21 mouse cellular contexts compared by ENCODE assay signal in the genomic region with DNA sequence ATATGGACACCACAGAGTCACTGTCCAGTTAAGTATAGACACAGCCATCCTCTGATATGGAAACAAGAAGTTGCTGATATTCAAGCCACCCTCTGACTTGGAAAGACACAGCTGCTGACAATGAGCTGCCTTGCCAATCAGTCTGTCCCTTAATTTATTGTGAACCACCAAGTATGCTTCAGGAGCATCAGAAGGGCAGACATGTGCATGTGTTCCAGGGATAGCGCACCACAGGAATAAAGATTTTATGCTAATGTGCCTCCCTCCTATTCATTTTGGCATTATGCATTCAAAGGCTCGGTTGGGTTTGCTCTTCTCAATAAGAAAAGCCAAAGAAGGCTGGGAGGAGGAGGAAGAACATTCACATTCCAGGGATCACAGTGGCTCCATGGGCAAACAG.
DNase-seq lines count a peak whose midpoint lies in the region; ATAC-seq lines count a peak whose summit lies in the region.
"Had no signal": no experiment of that assay in that cellular context is flagged by ENCODE, and none has a peak within 500 bp of the region (broad histone marks: within the 10 kb centered on the region; RNA-seq: fewer than 3 reads in every experiment).

No protein-coding gene starts in this region.

- no peak overlapping the region for H3K27ac ChIP-seq in forebrain, embryonic 14.5 days (ENCODE audit: low read depth, low read length)
- H3K27ac ChIP-seq in forebrain, embryonic 11.5 days (ENCODE audit: low read depth, low read length) = no peak overlapping the region
- H3K27ac ChIP-seq in hindbrain, embryonic 10.5 days = peak overlapping the region; percentile 3; the same call in 1 of the 2 replicates
- H3K27ac ChIP-seq in hindbrain, embryonic 13.5 days = no peak overlapping the region
- peak overlapping the region; percentile 20; the same call in 1 of the 2 replicates for H3K27ac ChIP-seq in midbrain, embryonic 11.5 days (ENCODE audit: low read depth, low read length)
- H3K27ac ChIP-seq: heart, embryonic 10.5 days; limb, embryonic 12.5 days; stomach, postnatal 0 days had no signal

- peak; percentile 42; the same call in 1 of the 2 replicates for ATAC-seq in forebrain, embryonic 14.5 days
- ATAC-seq in forebrain, embryonic 11.5 days (replicated peaks; ENCODE audit: low FRiP score) = no peak
- no peak for ATAC-seq in hindbrain, embryonic 13.5 days (ENCODE audit: low FRiP score)
- ATAC-seq in midbrain, embryonic 11.5 days (ENCODE audit: low FRiP score) = peak; percentile 85
- ATAC-seq: intestine, postnatal 0 days; liver, postnatal 0 days had no signal

- no peaks in the 10 kb centered on the region for H3K36me3 ChIP-seq in forebrain, embryonic 14.5 days (ENCODE audit: control insufficient read depth, insufficient read depth, low read length)
- no peaks in the 10 kb centered on the region for H3K36me3 ChIP-seq in forebrain, embryonic 11.5 days (ENCODE audit: control insufficient read depth, insufficient read depth, low read length)
- no peaks in the 10 kb centered on the region for H3K36me3 ChIP-seq in hindbrain, embryonic 10.5 days
- no peaks in the 10 kb centered on the region for H3K36me3 ChIP-seq in hindbrain, embryonic 13.5 days
- no peaks in the 10 kb centered on the region for H3K36me3 ChIP-seq in midbrain, embryonic 11.5 days (ENCODE audit: control insufficient read depth, insufficient read depth, low read length)
- H3K36me3 ChIP-seq: heart, embryonic 10.5 days; limb, embryonic 12.5 days had no signal

- H3K4me1 ChIP-seq in forebrain, embryonic 14.5 days (ENCODE audit: control insufficient read depth, insufficient read depth, low read length) = peaks cover 6% of the 10 kb centered on the region
- H3K4me1 ChIP-seq in forebrain, embryonic 11.5 days (replicated peaks; ENCODE audit: control insufficient read depth, insufficient read depth, low read length) = no peaks in the 10 kb centered on the region; the same call in 1 of the 2 replicates
- H3K4me1 ChIP-seq in hindbrain, embryonic 10.5 days (replicated peaks) = peaks cover 18% of the 10 kb centered on the region
- H3K4me1 ChIP-seq in hindbrain, embryonic 13.5 days (replicated peaks) = peaks cover 7% of the 10 kb centered on the region
- peaks cover 9% of the 10 kb centered on the region for H3K4me1 ChIP-seq in midbrain, embryonic 11.5 days (ENCODE audit: control insufficient read depth, insufficient read depth, low read length)
- H3K4me1 ChIP-seq: heart, embryonic 10.5 days; limb, embryonic 12.5 days had no signal

- no peaks in the 10 kb centered on the region for H3K9me3 ChIP-seq in forebrain, embryonic 14.5 days (replicated peaks; ENCODE audit: control insufficient read depth, low read length)
- H3K9me3 ChIP-seq in forebrain, embryonic 11.5 days (ENCODE audit: control insufficient read depth, low read length) = no peaks in the 10 kb centered on the region
- H3K9me3 ChIP-seq in hindbrain, embryonic 10.5 days = no peaks in the 10 kb centered on the region
- H3K9me3 ChIP-seq in hindbrain, embryonic 13.5 days = no peaks in the 10 kb centered on the region
- H3K9me3 ChIP-seq in midbrain, embryonic 11.5 days (ENCODE audit: control insufficient read depth, low read length) = no peaks in the 10 kb centered on the region
- H3K9me3 ChIP-seq: heart, embryonic 10.5 days; limb, embryonic 12.5 days had no signal

- no peaks in the 10 kb centered on the region for H3K27me3 ChIP-seq in forebrain, embryonic 14.5 days (replicated peaks; ENCODE audit: control insufficient read depth, insufficient read depth, low read length)
- no peaks in the 10 kb centered on the region for H3K27me3 ChIP-seq in forebrain, embryonic 11.5 days (ENCODE audit: control insufficient read depth, insufficient read depth, low read length)
- H3K27me3 ChIP-seq in hindbrain, embryonic 10.5 days (ENCODE audit: insufficient read depth, poor library complexity, severe bottlenecking) = no peaks in the 10 kb centered on the region
- no peaks in the 10 kb centered on the region for H3K27me3 ChIP-seq in hindbrain, embryonic 13.5 days
- no peaks in the 10 kb centered on the region for H3K27me3 ChIP-seq in midbrain, embryonic 11.5 days (ENCODE audit: control insufficient read depth, insufficient read depth, low read length)
- H3K27me3 ChIP-seq: limb, embryonic 12.5 days had no signal

- no peak overlapping the region for H3K4me2 ChIP-seq in forebrain, embryonic 14.5 days (ENCODE audit: low read length)
- no peak overlapping the region for H3K4me2 ChIP-seq in forebrain, embryonic 11.5 days (ENCODE audit: low read depth, low read length, severe bottlenecking)
- H3K4me2 ChIP-seq in hindbrain, embryonic 13.5 days = no peak overlapping the region
- no peak overlapping the region for H3K4me2 ChIP-seq in midbrain, embryonic 11.5 days
- H3K4me2 ChIP-seq: limb, embryonic 12.5 days; liver, embryonic 11.5 days had no signal

- no peak for DNase-seq in forebrain, embryonic 14.5 days (ENCODE audit: low spot score)
- no peak for DNase-seq in forebrain, embryonic 11.5 days (ENCODE audit: low spot score)
- DNase-seq in hindbrain, embryonic 10.5 days (ENCODE audit: low spot score) = peak; percentile 7
- DNase-seq in midbrain, embryonic 11.5 days (ENCODE audit: low spot score, missing footprints) = no peak
- no peak for DNase-seq in urinary bladder, postnatal 14 days (ENCODE audit: low spot score)
- no peak for DNase-seq in layer of hippocampus, adult 11-12 months (ENCODE audit: low spot score)
- no peak for DNase-seq in embryo, embryonic 9.5 days (ENCODE audit: extremely low spot score)
- DNase-seq: adrenal gland, postnatal 10 days; cerebellum, adult 9-11 months; kidney, postnatal 25 days; liver, postnatal 0 days; lung, postnatal 10 days; right cerebral cortex, postnatal 14 days; thymus, adult 2 months; thymus, postnatal 4 days had no signal

- H3K9ac ChIP-seq in forebrain, embryonic 14.5 days (ENCODE audit: low read length) = no peak overlapping the region
- no peak overlapping the region for H3K9ac ChIP-seq in forebrain, embryonic 11.5 days (ENCODE audit: low read length)
- H3K9ac ChIP-seq in hindbrain, embryonic 13.5 days = no peak overlapping the region
- H3K9ac ChIP-seq in midbrain, embryonic 11.5 days (ENCODE audit: low read length) = no peak overlapping the region
- H3K9ac ChIP-seq: limb, embryonic 12.5 days; liver, postnatal 0 days had no signal

- 17% methylated on average over 2 of the region's 2 CpGs for WGBS in forebrain, embryonic 14.5 days
- 45% methylated on average over 2 of the region's 2 CpGs for WGBS in forebrain, embryonic 11.5 days
- 40% methylated on average over 2 of the region's 2 CpGs for WGBS in hindbrain, embryonic 10.5 days
- 20% methylated on average over 2 of the region's 2 CpGs for whole genome bisulfite sequencing in hindbrain, embryonic 13.5 days
- WGBS in midbrain, embryonic 11.5 days = 29% methylated on average over 2 of the region's 2 CpGs

- H3K4me3 ChIP-seq in forebrain, embryonic 14.5 days (ENCODE audit: low read depth, low read length) = no peak overlapping the region
- H3K4me3 ChIP-seq in forebrain, embryonic 11.5 days (ENCODE audit: low read depth, low read length) = no peak overlapping the region
- H3K4me3 ChIP-seq in hindbrain, embryonic 10.5 days = no peak overlapping the region
- H3K4me3 ChIP-seq in hindbrain, embryonic 13.5 days = no peak overlapping the region
- H3K4me3 ChIP-seq in midbrain, embryonic 11.5 days (ENCODE audit: low read depth, low read length) = no peak overlapping the region
- H3K4me3 ChIP-seq: heart, embryonic 10.5 days; limb, embryonic 12.5 days had no signal

Comparison
In these comparisons a context has a peak if more than half of its experiments do, and no peak if none do; other contexts are left out.
1. ATAC-seq: peak in forebrain, embryonic 14.5 days (single experiment) and midbrain, embryonic 11.5 days (single experiment); none in forebrain, embryonic 11.5 days (single experiment) and hindbrain, embryonic 13.5 days (single experiment).
2. H3K27ac ChIP-seq: peak in hindbrain, embryonic 10.5 days (single experiment) and midbrain, embryonic 11.5 days (single experiment); none in forebrain, embryonic 14.5 days (single experiment), forebrain, embryonic 11.5 days (single experiment) and hindbrain, embryonic 13.5 days (single experiment).